Mouse (Mus musculus): ENCODE measurements around the gene Fscn2. TPM values are rescaled to one million over a fixed set of nuclear protein-coding genes. Genes with fewer than 3 reads are reported as not detected.

Gene Fscn2
- not detected in 4 replicates for total RNA-seq (2023)

DNA sequence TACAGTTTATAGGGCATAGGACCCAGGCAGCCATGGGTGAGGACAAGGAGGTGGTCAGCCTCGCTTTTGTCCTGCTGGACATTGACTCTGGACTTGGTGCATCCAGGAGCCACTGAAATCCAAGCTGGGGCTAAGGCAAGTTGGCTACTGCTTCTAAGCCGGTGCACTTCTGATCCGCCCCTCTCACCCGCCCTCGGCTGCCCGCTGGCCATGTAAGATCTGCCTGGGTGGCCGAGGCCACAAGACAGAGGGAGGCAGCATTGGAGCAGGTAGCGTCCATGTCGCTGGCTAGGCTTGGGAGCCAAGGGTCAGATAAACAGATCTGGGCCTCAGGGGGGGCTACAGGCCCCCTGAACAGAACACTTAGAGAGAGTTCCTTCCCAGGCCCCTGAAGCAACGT lies at the start of gene Fscn2:
TSS of gene Fscn2 (plus strand) at position 240 of the 400 bp plus-strand sequence.

DNA sequence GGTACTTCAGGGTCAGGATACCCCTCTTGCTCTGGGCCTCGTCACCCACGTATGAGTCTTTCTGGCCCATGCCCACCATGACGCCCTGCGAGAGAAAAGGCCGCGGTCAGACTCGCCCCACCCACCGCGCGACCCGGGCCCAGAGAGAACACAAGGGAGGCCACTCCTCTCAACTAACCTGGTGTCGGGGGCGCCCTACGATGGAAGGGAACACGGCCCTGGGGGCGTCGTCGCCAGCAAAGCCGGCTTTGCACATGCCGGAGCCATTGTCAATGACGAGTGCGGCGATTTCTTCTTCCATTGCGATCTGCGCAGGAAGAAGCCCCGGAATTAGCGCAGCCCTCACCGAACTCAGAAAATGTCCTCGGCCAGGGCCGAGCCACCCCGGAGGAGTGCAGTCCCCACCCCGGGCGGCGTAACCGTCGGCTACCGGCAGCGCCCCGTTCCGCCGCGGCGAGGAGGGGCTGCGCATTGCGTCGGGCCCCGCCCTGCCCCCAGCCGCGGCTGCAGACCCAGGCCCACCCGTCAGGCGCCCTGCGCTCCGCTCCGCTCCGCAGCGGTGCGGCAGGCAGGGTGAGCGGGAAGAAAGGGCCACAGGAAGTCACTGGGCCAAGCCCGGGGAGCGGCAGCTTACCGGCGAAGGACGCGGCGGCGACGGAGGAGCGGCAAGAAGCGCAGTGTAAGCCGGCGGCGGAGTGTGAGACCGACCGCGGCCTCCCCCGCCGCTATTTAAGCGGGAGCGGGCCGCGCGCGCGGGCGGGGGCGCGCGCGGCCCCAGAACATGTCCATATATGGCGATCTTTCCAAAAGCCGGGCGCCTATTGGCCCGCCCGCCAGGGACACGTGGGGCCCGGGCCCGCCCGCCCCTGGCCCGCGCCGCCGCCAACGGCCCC lies 13.3 kb upstream of the Fscn2 start, which contains the start of gene Actg1:
TSS of gene Actg1 (minus strand) at position 752 of the 893 bp plus-strand sequence.

DNA sequence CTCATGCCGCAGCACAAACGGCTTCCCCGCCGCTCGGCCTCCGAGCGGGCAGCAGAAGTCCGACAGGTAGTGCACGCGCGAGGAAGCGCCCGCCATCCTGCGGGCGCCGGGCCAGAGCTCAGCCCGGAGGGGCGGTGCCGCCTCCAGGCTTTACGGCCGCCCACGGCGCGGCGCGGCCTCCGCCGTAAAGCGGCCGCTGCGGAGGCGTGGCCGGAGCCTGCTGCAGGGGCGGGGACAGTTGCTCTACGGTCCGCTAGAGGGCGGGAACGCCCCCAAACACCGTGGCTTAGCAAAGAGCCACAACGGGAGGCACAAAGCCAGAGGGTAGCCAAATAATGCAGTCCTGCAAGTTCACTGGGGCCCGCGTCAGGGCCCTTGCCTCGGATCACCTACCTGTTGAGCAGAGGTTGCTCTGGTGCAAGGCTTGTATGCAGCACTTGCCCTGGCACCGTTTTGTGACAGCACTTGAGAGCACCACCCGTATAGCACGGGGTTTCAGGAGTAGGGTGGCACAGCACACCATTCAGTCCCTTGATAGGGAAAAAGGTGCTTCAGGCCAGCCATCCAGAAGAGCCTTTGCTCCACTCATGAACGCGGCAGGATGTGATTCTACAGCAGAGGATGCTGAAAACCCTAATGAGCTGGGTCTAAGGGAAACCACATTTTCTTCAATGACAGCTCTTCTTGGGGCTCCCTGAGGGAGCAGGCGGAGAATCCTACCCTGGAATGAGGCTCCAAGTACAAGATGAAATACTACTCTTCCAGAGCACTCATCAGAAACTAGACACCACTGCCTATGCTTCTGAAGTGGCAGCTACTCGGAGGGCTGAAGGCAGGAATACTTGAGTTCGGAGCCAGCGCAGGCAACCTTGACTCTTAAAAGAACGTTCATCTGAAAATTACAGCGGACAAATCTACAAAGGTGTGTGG lies 17.5 kb downstream of the Fscn2 start, which contains the start of gene Faap100:
TSS of gene Faap100 (minus strand) at position 154 of the 930 bp plus-strand sequence.

Other genes with a start within 250 kb of the Fscn2 start
- gene Slc38a10, start 210.2 kb upstream of the Fscn2 start, total RNA-seq (2023), result 89.6 to 117 TPM (median 102 TPM) in 4 replicates
- 0.12 to 0.75 TPM (median 0.14 TPM) in 3 of 4 replicates, not detected in the other for gene Bahcc1, start 128.6 kb upstream of the Fscn2 start, total RNA-seq (2023)
- 1,282 to 1,325 TPM (median 1,304 TPM) in 4 replicates for gene Actg1, start 13.0 kb upstream of the Fscn2 start, total RNA-seq (2023)
- 16.9 to 32.5 TPM (median 24.3 TPM) in 4 replicates for gene Faap100, start 17.2 kb downstream of the Fscn2 start, total RNA-seq (2023)
- gene Nploc4, start 76.2 kb downstream of the Fscn2 start, total RNA-seq (2023), result 65.3 to 69.1 TPM (median 67.1 TPM) in 4 replicates
- gene Tspan10, start 81.1 kb downstream of the Fscn2 start, total RNA-seq (2023), result 0.69 to 24.1 TPM in 2 of 4 replicates, not detected in the others
- 0.88 TPM in 1 of 4 replicates, not detected in the others for gene Pde6g, start 92.0 kb downstream of the Fscn2 start, total RNA-seq (2023)
- gene Oxld1, start 96.5 kb downstream of the Fscn2 start, total RNA-seq (2023), result 4.3 to 7.5 TPM (median 4.8 TPM) in 4 replicates
- gene Ccdc137, start 96.6 kb downstream of the Fscn2 start, total RNA-seq (2023), result 28.8 to 40.2 TPM (median 32.1 TPM) in 4 replicates
- 4.9 to 14.4 TPM (median 11.7 TPM) in 4 replicates for gene Arl16, start 106.1 kb downstream of the Fscn2 start, total RNA-seq (2023)
- gene Mrpl12, start 123.1 kb downstream of the Fscn2 start, total RNA-seq (2023), result 31.5 to 40.7 TPM (median 34.0 TPM) in 4 replicates
- gene Slc25a10, start 130.3 kb downstream of the Fscn2 start, total RNA-seq (2023), result 12.3 to 14.2 TPM (median 13.2 TPM) in 4 replicates
- gene Gcgr, start 169.2 kb downstream of the Fscn2 start, total RNA-seq (2023), result not detected in 4 replicates
- 38.2 to 45.1 TPM (median 40.3 TPM) in 4 replicates for gene Mcrip1, start 188.2 kb downstream of the Fscn2 start, total RNA-seq (2023)
- gene Ppp1r27, start 189.6 kb downstream of the Fscn2 start, total RNA-seq (2023), result not detected in 4 replicates
- 147 to 174 TPM (median 161 TPM) in 4 replicates for gene P4hb, start 211.7 kb downstream of the Fscn2 start, total RNA-seq (2023)
- gene Arhgdia, start 220.1 kb downstream of the Fscn2 start, total RNA-seq (2023), result 511 to 532 TPM (median 521 TPM) in 4 replicates
- 140 to 161 TPM (median 155 TPM) in 4 replicates for gene Alyref, start 236.8 kb downstream of the Fscn2 start, total RNA-seq (2023)
- 39.9 to 45.2 TPM (median 44.4 TPM) in 4 replicates for gene Anapc11, start 236.9 kb downstream of the Fscn2 start, total RNA-seq (2023)
- not detected in 4 replicates for gene Npb, start 246.9 kb downstream of the Fscn2 start, total RNA-seq (2023)